Mouse (Mus musculus) brain, embryonic 14.5 days (tissue): Measurements from ENCODE around the gene Dnmbp. TPM values are rescaled to one million over a fixed set of nuclear protein-coding genes. Genes with fewer than 3 reads are reported as not detected.
A peak's percentile ranks its signal among the peaks of the same experiment; 100 is the strongest.

Experiments
- DNase-seq: peaks from one replicate; pipeline ENCODE4 v3.0.0-alpha.2; 2011; ENCODE audit warnings: low read depth
- CTCF ChIP-seq: fragments of 200-500 bp; IDR thresholded peaks from 2 replicates; pipeline ENCODE4 v1.5.1; 2012; ENCODE audit warnings: inconsistent platforms, mild to moderate bottlenecking, moderate library complexity, borderline replicate concordance; ENCODE audit not compliant: insufficient read depth, insufficient read length; ENCODE audit errors: extremely low read depth
- POLR2A ChIP-seq: fragments of 200-500 bp; IDR thresholded peaks from 2 replicates; pipeline ENCODE4 v1.6.1; 2012; ENCODE audit warnings: mild to moderate bottlenecking, inconsistent platforms, borderline replicate concordance; ENCODE audit not compliant: poor library complexity, insufficient read depth, insufficient read length, severe bottlenecking; ENCODE audit errors: extremely low read depth
- polyA plus RNA-seq: library from polyadenylated mRNA; depleted of rRNA; stranded (reverse); fragments of >200 nt; gene quantifications from 2 replicates; pipeline ENCODE4 v1.2.3, GENCODE M21; 2012

Dnmbp gene
- polyA plus RNA-seq, 1 experiment: 16.1 TPM

GRCm38 (mm10) chr19:43938355-43938754 is 1.6 kb downstream of the Dnmbp start:
- DNase-seq: no peak
- TF ChIP-seq POLR2A (no peak), CTCF (no peak)

GRCm38 (mm10) chr19:43930926-43931325 is 9.1 kb downstream of the Dnmbp start:
- no peak for DNase-seq
- TF ChIP-seq CTCF: no peak

GRCm38 (mm10) chr19:43930366-43930765 is 9.6 kb downstream of the Dnmbp start:
- DNase-seq: no peak
- TF ChIP-seq CTCF (no peak), POLR2A (no peak)

DNA sequence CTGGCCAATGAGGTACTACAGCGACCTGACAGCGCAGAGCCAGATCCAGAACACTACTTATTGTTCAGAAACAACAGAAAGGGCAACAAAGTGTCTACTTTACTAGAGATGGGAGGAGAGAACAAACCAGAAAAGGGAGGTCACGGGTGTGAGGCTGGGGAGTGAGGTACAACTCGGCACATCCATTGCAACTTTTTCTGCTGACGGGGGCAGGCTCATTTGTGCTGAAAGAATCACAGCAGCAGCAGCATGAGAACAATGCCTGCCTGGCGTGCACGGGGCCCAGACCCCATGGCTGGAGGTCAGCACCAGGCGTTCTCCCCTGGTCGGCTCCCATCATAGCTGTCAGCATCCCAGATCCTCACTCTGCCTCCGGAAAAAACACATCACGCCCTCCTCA is 10.1 kb downstream of the Dnmbp start:
- TF ChIP-seq CTCF (no peak), POLR2A (no peak)
- DNase-seq: no peak

DNA sequence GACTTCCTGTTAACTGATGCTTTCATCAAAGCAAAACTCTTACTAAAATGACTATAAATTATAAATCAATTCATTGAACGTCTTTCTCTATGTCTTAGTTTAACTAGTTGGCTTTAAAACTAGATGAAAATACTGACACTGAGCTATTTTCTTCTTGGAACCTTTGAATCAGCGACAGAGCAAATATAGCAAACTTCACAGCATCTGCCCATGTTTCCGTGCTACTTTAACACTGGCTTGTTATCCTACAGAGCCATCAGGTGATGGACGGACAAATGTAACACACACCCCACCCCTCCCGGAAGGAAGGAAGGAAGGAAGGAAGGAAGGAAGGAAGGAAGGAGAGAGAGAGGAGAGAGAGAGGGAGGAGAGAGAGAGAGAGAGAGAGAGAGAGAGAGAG is 12.0 kb downstream of the Dnmbp start:
- DNase-seq: no peak
- TF ChIP-seq POLR2A (no peak), CTCF (no peak)

GRCm38 (mm10) chr19:43927057-43927456 is 12.9 kb downstream of the Dnmbp start:
- TF ChIP-seq POLR2A (no peak), CTCF (no peak)
- DNase-seq: peak; percentile 59

- TF ChIP-seq POLR2A (no peak), CTCF (no peak)
Observed at GRCm38 (mm10) chr19:43926141-43926987, 13.6 kb downstream of the Dnmbp start.

DNA sequence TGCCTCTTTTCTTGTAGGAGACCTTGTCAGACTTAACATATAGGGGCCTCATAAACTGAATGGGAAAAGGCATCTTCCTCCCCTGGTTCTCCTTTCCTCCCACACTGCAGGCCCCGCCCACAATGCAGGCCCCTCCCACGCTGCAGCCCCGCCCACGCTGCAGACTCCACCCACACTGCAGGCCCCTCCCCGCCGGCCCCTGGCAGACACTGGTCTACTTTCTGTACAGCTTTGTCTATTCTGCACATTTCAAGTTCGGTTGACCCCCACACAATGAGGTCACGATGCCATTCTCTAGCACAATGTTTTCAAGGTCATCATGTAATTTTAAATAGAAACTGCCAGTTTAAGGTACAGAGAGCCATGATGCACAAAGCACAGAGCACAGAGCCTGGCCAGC is 15.6 kb downstream of the Dnmbp start:
- no peak for DNase-seq
- TF ChIP-seq POLR2A (no peak), CTCF (no peak)

More at GRCm38 (mm10) chr19:43926141-43926987, 13.6 kb downstream of the Dnmbp start:
- no peak for DNase-seq

DNA sequence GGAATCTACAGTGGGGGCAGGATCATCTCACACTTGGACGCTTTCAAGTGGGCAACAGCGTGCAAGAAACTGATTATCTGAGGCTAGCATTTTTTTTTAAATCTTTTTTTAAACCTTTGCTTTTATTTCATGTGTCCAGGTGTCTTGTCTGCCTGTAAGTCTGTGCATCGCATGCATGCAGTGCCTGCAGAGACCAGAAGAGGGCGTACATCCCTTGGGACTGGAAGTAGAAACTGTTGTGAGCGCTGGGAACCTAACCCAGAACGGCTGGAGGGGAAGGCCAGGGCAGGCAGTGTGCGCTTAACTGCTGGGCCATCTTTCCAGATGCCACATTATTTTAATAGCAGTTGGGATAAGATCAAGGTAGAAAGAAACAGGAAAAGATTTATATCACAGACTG is 17.0 kb downstream of the Dnmbp start:
- no peak for TF ChIP-seq POLR2A
- peak; percentile 15; the same call in 1 of the 2 replicates for TF ChIP-seq CTCF
- DNase-seq: no peak

GRCm38 (mm10) chr19:43921410-43921809 is 18.6 kb downstream of the Dnmbp start:
- DNase-seq: no peak
- TF ChIP-seq POLR2A: no peak
- TF ChIP-seq CTCF: no peak

GRCm38 (mm10) chr19:43920453-43921300 is 19.3 kb downstream of the Dnmbp start:
- no peak for DNase-seq
- TF ChIP-seq POLR2A: no peak
- TF ChIP-seq CTCF: no peak
